Mouse (Mus musculus) lung, embryonic 16.5 days (tissue): Measurements from ENCODE around the gene Usp34. TPM values are rescaled to one million over a fixed set of nuclear protein-coding genes. Genes with fewer than 3 reads are reported as not detected.

ENCODE experiments used
- ATAC-seq: fragments of 200-750 bp; cut with Nextera tagmentation; 2 replicates; pipeline ENCODE4 v1.8.0; 2017; ENCODE audit warnings: low read depth, mild to moderate bottlenecking, moderate library complexity
- H3K27ac ChIP-seq: fragments of 300-500 bp; sonication (generic); 2 replicates; pipeline ENCODE4 v1.5.1; 2014; ENCODE audit warnings: mild to moderate bottlenecking, control low read depth, low read length
- H3K27me3 ChIP-seq: fragments of 300-500 bp; sonication (generic); 2 replicates; pipeline ENCODE4 v1.6.1; 2014; ENCODE audit warnings: low read depth, low read length, mixed read lengths; ENCODE audit not compliant: control insufficient read depth, insufficient read depth
- H3K36me3 ChIP-seq: fragments of 300-500 bp; sonication (generic); 2 replicates; pipeline ENCODE4 v1.6.1; 2014; ENCODE audit warnings: low read length; ENCODE audit not compliant: control insufficient read depth, insufficient read depth
- H3K4me1 ChIP-seq: fragments of 300-500 bp; sonication (generic); replicated peaks from 2 replicates; pipeline ENCODE4 v1.6.1; 2014; ENCODE audit warnings: low read length, mixed read lengths; ENCODE audit not compliant: control insufficient read depth, insufficient read depth
- H3K4me2 ChIP-seq: fragments of 300-500 bp; sonication (generic); 2 replicates; pipeline ENCODE4 v1.6.1; 2014; ENCODE audit warnings: low read depth, low read length, control low read depth
- H3K4me3 ChIP-seq: fragments of 300-500 bp; sonication (generic); 2 replicates; pipeline ENCODE4 v1.5.1; 2014; ENCODE audit warnings: mild to moderate bottlenecking, low read length, control low read depth
- H3K9ac ChIP-seq: fragments of 300-500 bp; sonication (generic); 2 replicates; pipeline ENCODE4 v1.6.1; 2014; ENCODE audit warnings: low read length, control low read depth
- H3K9me3 ChIP-seq: fragments of 300-500 bp; sonication (generic); 2 replicates; pipeline ENCODE4 v1.6.1; 2016; ENCODE audit warnings: low read length; ENCODE audit not compliant: control insufficient read depth
- WGBS: fragments of 180-500 bp; shearing (Covaris S2); extraction: QIAGEN DNeasy Blood & Tissue Kit; methylation state at CpG from one replicate; pipeline ENCODE4 v1.1.7; 2014; 5-methylcytosine and 5-hydroxymethylcytosine counted together
- microRNA-seq: library from miRNA; unstranded; fragments of <30 nt; microRNA quantifications from one replicate; pipeline ENCODE4, GENCODE M21; 2016
- polyA plus RNA-seq: library from polyadenylated mRNA; unstranded; fragments of >200 nt; fragmentation: Nextera tagmentation; extraction: Ambion mirVana; gene quantifications from 2 replicates; pipeline ENCODE4 v1.2.1, GENCODE M21; 2015

The Usp34 gene
- polyA plus RNA-seq, 1 experiment from 2014 or later = 21.3 TPM

DNA sequence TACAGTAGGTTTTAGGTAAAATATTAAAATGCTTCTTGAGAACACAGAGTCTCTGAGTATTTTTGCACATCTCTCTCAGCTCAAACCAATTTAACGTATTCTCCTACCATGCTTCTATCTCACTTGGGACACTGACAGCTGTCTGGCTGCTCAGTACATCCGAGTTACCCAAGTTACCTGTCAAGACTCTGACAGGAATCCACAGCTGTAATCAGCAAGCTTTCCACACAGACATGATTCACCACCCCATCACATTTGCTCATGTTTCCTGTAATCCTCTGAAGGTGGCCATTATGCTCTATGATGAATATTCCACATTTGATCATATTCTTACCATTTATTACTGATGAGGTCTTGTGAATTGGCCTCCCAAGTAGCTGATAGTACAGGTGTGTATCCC is 208.6 kb downstream of the Usp34 start:
- Histone ChIP-seq H3K4me2 (no peak overlapping the region), H3K9ac (no peak overlapping the region), H3K27ac (no peak overlapping the region), H3K4me1 (no peaks in the 10 kb centered on the region), H3K27me3 (no peaks in the 10 kb centered on the region), H3K36me3 (no peaks in the 10 kb centered on the region), H3K4me3 (no peak overlapping the region), H3K9me3 (no peaks in the 10 kb centered on the region)
- no peak for ATAC-seq
- WGBS = 70% methylated on average over 2 of the region's 2 CpGs

- H3K36me3 ChIP-seq = no peaks in the 10 kb centered on the region
- 76% methylated on average over 3 of the region's 3 CpGs for WGBS
Measured at GRCm38 (mm10) chr11:23518981-23519380, 212.3 kb downstream of the Usp34 start.

DNA sequence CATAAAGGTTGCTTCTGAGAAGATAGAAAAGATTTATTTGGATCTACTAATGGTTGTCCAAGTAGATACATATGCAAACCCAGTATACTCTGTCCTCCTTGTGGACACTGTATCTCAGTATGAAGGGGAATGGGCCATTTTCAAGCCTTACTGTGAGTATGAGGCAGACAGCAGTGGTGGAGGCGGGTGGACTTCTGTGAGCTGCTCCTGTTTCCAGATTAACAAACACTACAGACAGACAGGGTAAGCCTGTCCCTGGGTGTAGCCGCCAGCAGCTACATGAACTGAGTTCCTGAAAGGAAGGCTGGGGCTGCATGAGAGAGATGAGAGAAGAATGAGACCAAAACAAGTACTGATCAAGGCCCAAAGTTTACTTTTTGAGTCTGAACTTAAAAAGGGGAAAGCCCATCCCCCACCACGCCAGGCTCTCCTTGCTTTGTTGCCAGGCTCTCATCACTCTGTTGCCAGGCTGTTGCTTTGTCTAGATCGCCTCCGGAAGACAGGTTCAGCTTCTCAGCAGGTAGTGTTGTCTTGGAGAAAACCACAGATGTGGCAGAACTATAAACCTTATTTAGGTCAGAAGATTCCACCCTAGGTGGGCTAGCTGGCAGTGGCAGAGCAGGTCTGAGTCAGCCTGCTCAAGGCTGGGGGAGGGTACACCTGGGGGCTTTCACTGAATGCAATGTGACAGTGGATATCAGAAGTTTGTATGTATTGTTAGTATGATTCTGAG is 213.9 kb downstream of the Usp34 start, which contains the start of gene 1700093K21Rik:
1700093K21Rik (minus strand) TSS at position 683 of the 733 bp plus-strand sequence.
- Histone ChIP-seq H3K4me1 (no peaks in the 10 kb centered on the region), H3K36me3 (no peaks in the 10 kb centered on the region), H3K9ac (no peak within 1 kb of the TSS), H3K27ac (no peak within 1 kb of the TSS), H3K27me3 (no peaks in the 10 kb centered on the region), H3K9me3 (no peaks in the 10 kb centered on the region), H3K4me2 (no peak within 1 kb of the TSS), H3K4me3 (no peak within 1 kb of the TSS)
- 31% methylated on average over 5 of the region's 5 CpGs for WGBS
- no peak for ATAC-seq

More at GRCm38 (mm10) chr11:23518981-23519380, 212.3 kb downstream of the Usp34 start:
- Histone ChIP-seq H3K9me3 (no peaks in the 10 kb centered on the region), H3K9ac (no peak overlapping the region), H3K4me3 (no peak overlapping the region), H3K4me2 (no peak overlapping the region), H3K4me1 (no peaks in the 10 kb centered on the region), H3K27ac (no peak overlapping the region), H3K27me3 (no peaks in the 10 kb centered on the region)
- ATAC-seq = no peak

DNA sequence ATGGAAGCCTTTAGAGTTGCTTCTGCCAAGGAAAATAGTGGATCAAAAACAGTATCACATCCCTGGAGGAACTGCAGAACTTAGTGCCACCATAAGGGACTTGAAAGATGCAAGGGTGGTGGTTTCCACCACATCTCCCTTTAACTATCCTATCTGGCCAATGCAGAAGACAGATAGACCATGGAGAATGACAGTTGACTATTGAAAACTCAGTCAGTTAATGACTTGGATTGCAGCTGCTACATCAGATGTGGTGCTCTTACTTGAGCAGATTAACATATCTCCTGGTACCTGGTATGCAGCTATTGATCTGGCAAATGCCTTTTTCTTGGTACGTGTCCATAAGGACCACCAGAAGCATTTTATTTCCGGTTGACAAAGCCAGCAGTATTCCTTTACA is 230.8 kb downstream of the Usp34 start:
- H3K9ac ChIP-seq = no peak overlapping the region
- no peaks in the 10 kb centered on the region for H3K4me1 ChIP-seq
- no peaks in the 10 kb centered on the region for H3K27me3 ChIP-seq
- H3K9me3 ChIP-seq = no peaks in the 10 kb centered on the region
- no peak overlapping the region for H3K4me3 ChIP-seq
- 74% methylated on average over 2 of the region's 2 CpGs for WGBS
- H3K27ac ChIP-seq = no peak overlapping the region
- no peak for ATAC-seq
- H3K36me3 ChIP-seq = no peaks in the 10 kb centered on the region
- no peak overlapping the region for H3K4me2 ChIP-seq

Small RNA genes lying within 50 kb of the gene (microRNA-seq; reads per million reads assigned to microRNA genes)
- gene Gm47279 = not detected

Other genes with a start within 250 kb of the Usp34 start
- 89.1 and 90.2 TPM in 2 replicates for gene Xpo1, start 50.9 kb upstream of the Usp34 start, polyA plus RNA-seq
- gene Ahsa2, start 191.1 kb downstream of the Usp34 start, polyA plus RNA-seq = 79.0 and 80.6 TPM in 2 replicates
- gene 1700093K21Rik, start 214.3 kb downstream of the Usp34 start, polyA plus RNA-seq = not detected in 2 replicates